Mouse (Mus musculus) 416B (cell line): ENCODE measurements at regions not wholly inside any gene's neighbourhood (a gene's known extent, or its start where the extent isn't known, plus 50 kb on each side); places are given as distances from the start of the nearest gene placed in this dataset.

Experiments
- DNase-seq: peaks from one replicate; pipeline ENCODE4 v3.0.0; 2011; ENCODE audit warnings: low read depth

DNA sequence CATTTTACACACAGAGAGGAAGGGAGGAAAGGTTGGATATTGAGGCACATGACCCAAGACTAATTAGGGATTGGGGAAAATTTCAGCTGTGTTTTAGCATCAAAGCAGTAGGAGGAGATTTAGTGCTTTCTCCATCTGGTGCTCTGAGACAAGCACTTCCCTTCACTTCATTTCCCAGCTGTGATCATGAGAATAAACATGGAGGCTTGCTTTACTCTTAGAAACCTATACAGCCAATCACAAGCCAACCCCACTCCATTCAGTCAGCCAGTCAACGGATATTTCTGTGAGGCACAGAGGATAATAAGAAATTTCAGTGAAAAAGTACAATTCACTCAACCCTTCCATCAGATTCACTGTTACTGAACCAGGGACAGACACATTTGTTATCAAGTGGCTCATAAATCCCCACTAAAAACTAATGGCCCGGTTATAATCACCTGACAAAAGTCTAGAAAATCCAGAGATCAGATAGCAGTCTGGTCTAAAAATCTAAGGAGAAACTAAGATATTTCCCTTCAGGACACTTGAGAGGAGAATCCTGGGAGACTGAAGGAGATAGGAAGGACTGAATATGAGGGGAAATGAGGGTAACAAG, 249.7 kb upstream of the Map3k7 start:
- DNase-seq: no peak

- no peak for DNase-seq
These were observed 240.4 kb upstream of the Map3k7 start for GRCm38 (mm10) chr4:31723501-31723900.

GRCm38 (mm10) chr4:31724400-31724799, 239.5 kb upstream of the Map3k7 start:
- DNase-seq: no peak

GRCm38 (mm10) chr4:31727498-31728148, 236.3 kb upstream of the Map3k7 start:
- no peak for DNase-seq

- DNase-seq: no peak
These were observed 235.8 kb upstream of the Map3k7 start for GRCm38 (mm10) chr4:31728149-31728516.

DNA sequence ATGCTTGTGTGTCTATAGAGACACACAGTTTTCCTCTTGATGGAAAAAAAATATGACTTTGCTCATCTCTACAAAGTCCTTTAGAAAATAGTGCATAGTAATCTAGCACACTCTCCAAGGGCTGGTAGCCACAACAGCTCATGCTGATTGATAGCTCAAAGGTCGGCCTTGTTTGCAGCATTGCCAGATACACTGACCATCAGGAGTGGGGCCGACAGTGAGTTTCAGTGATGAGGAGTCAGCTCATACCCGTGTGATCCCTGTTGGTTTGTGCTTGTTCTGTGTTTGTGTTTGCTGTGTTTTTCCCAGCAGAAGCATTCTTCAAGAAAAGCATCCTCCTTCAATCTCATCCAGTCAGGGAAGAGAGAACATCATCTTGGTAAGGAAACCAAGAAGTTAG, 220.1 kb upstream of the Map3k7 start:
- DNase-seq: no peak

GRCm38 (mm10) chr4:31744431-31744830, 219.5 kb upstream of the Map3k7 start:
- DNase-seq: no peak

GRCm38 (mm10) chr4:31753677-31754312, 210.1 kb upstream of the Map3k7 start:
- no peak for DNase-seq

DNA sequence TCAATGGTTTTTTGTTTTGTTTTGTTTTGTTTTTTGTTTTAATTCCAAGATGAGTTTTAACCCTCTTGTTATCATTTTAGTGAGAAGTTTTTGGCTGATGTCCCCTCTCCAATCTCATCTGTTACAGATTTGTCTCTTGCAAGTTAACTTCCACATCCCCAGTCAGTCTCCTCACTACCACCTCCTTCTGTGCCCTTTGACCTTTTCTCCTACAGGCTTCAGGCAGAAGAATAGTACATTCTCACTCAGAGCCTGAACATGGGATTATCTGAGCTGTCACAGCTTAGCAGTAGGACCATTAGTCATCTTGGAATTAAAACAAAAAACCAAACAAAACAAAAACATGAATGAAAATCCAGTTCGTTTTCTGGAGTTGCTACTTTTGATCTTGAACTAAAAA, 206.8 kb upstream of the Map3k7 start:
- no peak for DNase-seq

- DNase-seq: no peak
These were observed 203.8 kb upstream of the Map3k7 start for GRCm38 (mm10) chr4:31760116-31760515.

GRCm38 (mm10) chr4:31762199-31762598, 201.7 kb upstream of the Map3k7 start:
- no peak for DNase-seq

- DNase-seq: no peak
These were observed 195.8 kb upstream of the Map3k7 start for GRCm38 (mm10) chr4:31768026-31768626.

GRCm38 (mm10) chr4:31769325-31769724, 194.6 kb upstream of the Map3k7 start:
- no peak for DNase-seq

- DNase-seq: peak; percentile 12
These were observed 177.6 kb upstream of the Map3k7 start for GRCm38 (mm10) chr4:31786284-31786683.

GRCm38 (mm10) chr4:31817574-31818240, 146.2 kb upstream of the Map3k7 start:
- DNase-seq: no peak

DNA sequence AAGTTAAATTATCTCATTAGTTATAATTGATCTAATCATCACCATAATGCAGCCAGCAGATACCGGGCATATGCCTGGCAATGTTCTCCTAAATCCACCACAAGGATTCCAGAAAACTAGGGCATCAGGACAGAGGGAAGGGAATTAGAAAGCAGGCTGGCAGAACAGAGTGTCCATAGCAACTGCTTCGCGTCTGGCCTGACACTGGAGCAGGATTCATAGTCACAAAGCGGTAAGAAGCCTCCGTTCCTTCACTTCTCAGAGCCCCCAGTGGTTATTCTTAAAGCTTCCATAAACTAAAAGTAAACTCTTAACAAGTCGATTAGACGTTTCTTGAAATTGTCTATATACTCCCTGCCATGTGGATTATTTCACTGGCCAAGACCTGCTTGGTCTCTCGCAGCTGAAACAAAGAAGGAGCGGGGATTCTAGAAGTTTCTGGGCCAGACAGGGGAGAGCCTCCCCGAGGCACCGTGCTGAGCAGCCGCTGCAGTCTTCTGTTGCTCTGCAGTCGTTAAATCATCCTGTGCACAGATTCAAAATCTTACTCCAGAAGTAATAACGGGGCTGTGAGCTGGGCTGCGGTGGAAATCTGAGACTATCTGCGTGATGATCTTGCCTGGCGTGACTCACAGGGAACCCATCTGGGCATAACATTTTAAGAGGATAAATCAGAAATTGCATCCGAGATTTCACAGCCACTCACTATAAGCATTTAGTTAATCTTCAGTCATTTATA, 144.2 kb upstream of the Map3k7 start:
- no peak for DNase-seq

DNA sequence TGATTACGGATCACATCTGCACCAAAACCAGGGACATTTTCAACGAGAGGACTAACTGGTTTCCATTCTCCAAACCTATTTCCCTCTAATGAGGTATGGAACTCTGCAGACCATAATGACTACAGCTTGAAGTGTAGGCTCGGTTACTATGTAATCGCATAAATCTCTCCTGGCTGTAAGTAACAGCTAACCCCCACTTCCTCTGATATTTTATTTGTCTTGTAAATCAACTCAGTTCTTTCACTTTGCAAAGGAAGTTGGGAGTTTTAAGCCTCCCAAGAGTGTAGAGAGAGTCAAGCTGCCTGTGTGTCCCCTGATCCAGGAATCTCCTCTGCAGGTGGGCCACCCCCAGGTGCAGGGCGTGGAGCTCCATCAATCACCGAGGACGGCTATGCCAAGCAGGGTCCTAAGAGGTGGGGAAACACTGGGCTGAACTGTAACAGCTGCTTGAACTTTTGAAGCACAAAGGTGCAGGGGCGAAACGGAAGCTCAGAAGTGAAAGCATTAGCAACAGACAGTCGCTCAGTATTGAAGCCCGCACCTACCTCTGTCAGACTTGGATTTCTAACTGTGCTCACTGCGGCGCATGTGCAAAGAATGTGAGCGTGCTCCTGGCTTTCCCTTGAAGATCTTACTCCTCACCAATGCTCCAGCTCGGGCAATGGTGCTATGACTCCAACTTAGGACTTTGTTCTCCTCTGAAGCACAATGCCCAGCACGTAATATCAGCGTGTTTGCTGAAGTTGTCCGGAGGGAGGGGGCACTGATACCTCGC, 140.1 kb upstream of the Map3k7 start:
- no peak for DNase-seq

DNA sequence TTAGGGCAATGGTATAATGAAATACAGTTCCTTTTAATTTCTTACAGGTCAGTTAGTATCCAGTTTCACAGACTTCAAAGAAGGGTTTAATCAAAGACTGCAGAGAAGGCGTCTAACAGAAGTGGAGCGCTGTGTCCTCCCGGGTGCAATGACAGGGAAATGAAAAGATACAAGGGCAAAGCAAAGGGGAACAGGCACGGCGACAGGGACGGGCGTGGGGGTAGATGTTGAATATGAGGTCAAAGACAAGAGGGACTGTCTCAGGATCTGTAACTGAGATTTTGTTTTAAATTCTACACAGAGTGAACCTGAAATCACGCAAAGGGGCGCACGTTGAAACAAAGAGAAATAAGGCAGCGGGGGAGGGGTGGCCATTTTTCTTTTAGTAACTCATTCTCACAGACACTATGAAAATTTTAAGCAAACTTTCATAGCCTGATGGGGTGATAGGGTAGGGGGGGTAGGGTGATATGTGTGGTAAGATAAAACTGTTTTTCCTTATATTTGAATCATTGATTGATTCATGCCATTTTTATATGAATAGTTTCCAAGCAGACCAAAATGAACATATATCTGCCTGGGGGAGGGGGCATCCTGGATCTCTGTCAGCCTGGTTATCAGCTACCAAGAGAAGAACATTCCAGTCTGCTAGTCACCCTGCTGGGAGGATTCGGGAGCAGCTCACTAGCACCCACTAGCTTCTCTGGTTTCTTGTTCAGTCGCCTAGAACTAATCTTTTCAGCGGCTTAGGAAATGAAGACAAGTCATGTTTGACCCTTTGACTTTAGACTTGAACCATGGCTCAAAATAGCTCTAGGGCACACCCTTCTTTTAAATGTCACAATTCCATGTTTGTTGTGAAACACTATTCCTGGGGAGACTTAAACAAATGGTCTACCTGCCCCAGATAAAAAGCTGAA, 139.1 kb upstream of the Map3k7 start:
- DNase-seq: no peak

GRCm38 (mm10) chr4:31825438-31825830, 138.5 kb upstream of the Map3k7 start:
- DNase-seq: no peak

DNA sequence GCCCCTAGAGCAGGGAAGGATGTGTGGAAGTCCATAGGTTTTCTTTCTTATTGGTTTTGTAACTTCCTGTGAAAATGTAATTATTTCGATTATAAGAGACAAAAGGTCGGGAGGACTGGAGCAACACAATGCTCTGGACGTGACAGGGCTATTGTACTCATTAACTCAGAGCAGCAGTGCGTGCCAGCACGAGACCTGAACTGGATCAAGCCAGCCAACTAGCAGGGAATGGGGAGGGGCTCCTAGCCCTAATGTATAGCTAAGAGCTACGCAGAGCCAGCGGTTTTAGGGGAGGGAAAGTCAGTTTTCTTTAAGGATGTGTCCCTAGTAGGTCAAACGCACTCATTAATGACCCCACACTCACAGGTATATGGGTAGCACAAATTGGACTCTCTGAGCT, 137.2 kb upstream of the Map3k7 start:
- no peak for DNase-seq
